ENCODE assay signal across 8 mouse cellular contexts in genomic region chr13:98353709-98354089, GRCm38 (mm10). TPM values are rescaled to one million over a fixed set of nuclear protein-coding genes. Genes with fewer than 3 reads are reported as not detected.
DNase-seq lines count a peak whose midpoint lies in the region; ATAC-seq and TF ChIP-seq lines count a peak whose summit lies in the region.

No protein-coding gene starts in this region.

- no peaks in the 10 kb centered on the region for H3K4me1 ChIP-seq in kidney, adult 2 months (ENCODE audit: control insufficient read depth, insufficient read depth, low read length)
- H3K4me1 ChIP-seq in embryonic facial prominence, embryonic 10.5 days, result peaks cover 45% of the 10 kb centered on the region
- H3K4me1 ChIP-seq in hindbrain, embryonic 15.5 days (replicated peaks), result peaks cover 21% of the 10 kb centered on the region
- H3K4me1 ChIP-seq in midbrain, embryonic 15.5 days, result peaks cover 27% of the 10 kb centered on the region

- TF ChIP-seq POLR2A in kidney, adult 2 months (IDR thresholded peaks at IDR 0.05; ENCODE audit: low read depth, low read length), result no peak

- no peaks in the 10 kb centered on the region for H3K36me3 ChIP-seq in kidney, adult 2 months (ENCODE audit: control insufficient read depth, insufficient read depth, low read length)
- H3K36me3 ChIP-seq in embryonic facial prominence, embryonic 10.5 days (replicated peaks), result no peaks in the 10 kb centered on the region
- no peaks in the 10 kb centered on the region for H3K36me3 ChIP-seq in hindbrain, embryonic 15.5 days
- H3K36me3 ChIP-seq in midbrain, embryonic 15.5 days (replicated peaks), result no peaks in the 10 kb centered on the region

- H3K4me3 ChIP-seq in kidney, adult 2 months (ENCODE audit: insufficient read depth, low read depth, low read length), result peak overlapping the region; percentile 44
- H3K4me3 ChIP-seq in embryonic facial prominence, embryonic 10.5 days, result peak overlapping the region; percentile 72
- H3K4me3 ChIP-seq in hindbrain, embryonic 15.5 days, result peak overlapping the region; percentile 35
- H3K4me3 ChIP-seq in midbrain, embryonic 15.5 days, result peak overlapping the region; percentile 37

- ATAC-seq in hindbrain, embryonic 15.5 days (ENCODE audit: low FRiP score, low read depth), result 0 out of 2 replicates have a peak, but pooled peaks have one; percentile 24
- ATAC-seq in midbrain, embryonic 15.5 days (replicated peaks), result peak; percentile 61

- 3% methylated on average over 13 of the region's 13 CpGs for WGBS in kidney, adult 2 months
- under 1% methylated on average over 13 of the region's 13 CpGs for WGBS in embryonic facial prominence, embryonic 10.5 days
- WGBS in hindbrain, embryonic 15.5 days, result under 1% methylated on average over 13 of the region's 13 CpGs
- WGBS in midbrain, embryonic 15.5 days, result under 1% methylated on average over 13 of the region's 13 CpGs

- no peak overlapping the region for H3K9ac ChIP-seq in hindbrain, embryonic 15.5 days
- H3K9ac ChIP-seq in midbrain, embryonic 15.5 days, result no peak overlapping the region

- H3K27me3 ChIP-seq in kidney, adult 2 months (replicated peaks; ENCODE audit: control insufficient read depth, insufficient read depth, low read length), result peaks cover 29% of the 10 kb centered on the region
- peaks cover 99% of the 10 kb centered on the region for H3K27me3 ChIP-seq in embryonic facial prominence, embryonic 10.5 days (replicated peaks; ENCODE audit: low read depth, poor library complexity, severe bottlenecking)
- H3K27me3 ChIP-seq in hindbrain, embryonic 15.5 days, result peaks cover 85% of the 10 kb centered on the region
- H3K27me3 ChIP-seq in midbrain, embryonic 15.5 days (replicated peaks), result peaks cover 72% of the 10 kb centered on the region

- no peak for DNase-seq in kidney, adult 2 months
- no peak for DNase-seq in kidney, postnatal 25 days
- no peak for DNase-seq in embryonic facial prominence, embryonic 10.5 days (ENCODE audit: low spot score)
- no peak for DNase-seq in embryo, embryonic 10 days (ENCODE audit: low spot score)
- DNase-seq in testis, postnatal 10 days (ENCODE audit: low spot score), result no peak
- no peak for DNase-seq in thymus, postnatal 36 days

- H3K4me2 ChIP-seq in hindbrain, embryonic 15.5 days, result peak overlapping the region; percentile 52
- H3K4me2 ChIP-seq in midbrain, embryonic 15.5 days, result peak overlapping the region; percentile 57

- no peak for TF ChIP-seq CTCF in kidney, adult 2 months (conservative IDR thresholded peaks at IDR 0.05; ENCODE audit: insufficient read depth, insufficient read length, low read depth, low read length)

- no peaks in the 10 kb centered on the region for H3K9me3 ChIP-seq in embryonic facial prominence, embryonic 10.5 days
- no peaks in the 10 kb centered on the region for H3K9me3 ChIP-seq in hindbrain, embryonic 15.5 days
- H3K9me3 ChIP-seq in midbrain, embryonic 15.5 days, result no peaks in the 10 kb centered on the region

- no peak overlapping the region for H3K27ac ChIP-seq in kidney, adult 2 months (ENCODE audit: insufficient read depth, low read depth, low read length)
- peak overlapping the region; percentile 90 for H3K27ac ChIP-seq in embryonic facial prominence, embryonic 10.5 days (replicated peaks)
- no peak overlapping the region for H3K27ac ChIP-seq in hindbrain, embryonic 15.5 days (replicated peaks)
- H3K27ac ChIP-seq in midbrain, embryonic 15.5 days, result no peak overlapping the region

RNA-seq across cellular contexts. Expression of gene Foxd1, which starts 0.3 kb away (rescaled TPM):
- polyA plus RNA-seq in kidney, adult 2 months (2012; rRNA removed), result 0.91 and 1.1 TPM in 2 replicates
- 3.7 and 4.3 TPM in 2 replicates for polyA plus RNA-seq in embryonic facial prominence, embryonic 10.5 days (2016; fragmentation: Nextera tagmentation; extraction: Ambion mirVana)
- 1.1 and 1.2 TPM in 2 replicates for polyA plus RNA-seq in hindbrain, embryonic 15.5 days (2015; fragmentation: Nextera tagmentation; extraction: Ambion mirVana)
- 0.89 and 1.0 TPM in 2 replicates for polyA plus RNA-seq in midbrain, embryonic 15.5 days (2015; fragmentation: Nextera tagmentation; extraction: Ambion mirVana)

RNA-seq across cellular contexts. Expression of gene Btf3, which starts 36.9 kb away (rescaled TPM):
- polyA plus RNA-seq in kidney, adult 2 months (2012; rRNA removed), result 153 and 173 TPM in 2 replicates
- 764 and 773 TPM in 2 replicates for polyA plus RNA-seq in embryonic facial prominence, embryonic 10.5 days (2016; fragmentation: Nextera tagmentation; extraction: Ambion mirVana)
- 444 and 475 TPM in 2 replicates for polyA plus RNA-seq in hindbrain, embryonic 15.5 days (2015; fragmentation: Nextera tagmentation; extraction: Ambion mirVana)
- 426 and 445 TPM in 2 replicates for polyA plus RNA-seq in midbrain, embryonic 15.5 days (2015; fragmentation: Nextera tagmentation; extraction: Ambion mirVana)
